Mouse (Mus musculus): Measurements from ENCODE around the gene Btf3l4.

DNA sequence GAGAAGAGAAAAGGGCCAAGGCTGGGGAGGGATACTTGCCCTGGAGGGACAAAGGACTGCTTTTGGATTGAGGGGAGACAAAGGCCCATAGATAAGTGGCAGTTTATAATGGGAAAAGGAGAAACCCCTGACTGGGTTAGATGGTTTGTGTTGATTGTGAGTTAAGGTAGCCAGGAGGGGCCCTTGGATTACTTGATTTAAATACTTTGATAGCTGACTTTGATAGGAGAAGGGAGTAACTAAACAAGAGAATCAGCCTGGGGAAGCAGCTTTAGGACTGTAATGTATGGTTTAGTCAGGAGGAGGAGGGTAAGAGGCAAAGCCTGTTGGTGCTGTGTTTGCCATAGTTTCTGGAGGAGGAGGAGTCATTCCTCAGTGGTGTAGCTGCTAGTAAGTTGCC is 9.9 kb upstream of the Btf3l4 start:
- no peak for TF ChIP-seq GATA1 (IDR thresholded peaks at IDR 0.05; ENCODE audit: low read length)
- no peak for TF ChIP-seq TAL1 (IDR thresholded peaks at IDR 0.05; ENCODE audit: low read length)
